Mouse (Mus musculus) R1 (cell line): ENCODE results near the gene Cox8b.

ENCODE experiments used
- DNase-seq: peaks from one replicate; pipeline ENCODE4 v3.0.0-alpha.2; 2018; ENCODE audit warnings: low read depth, low spot score

Gene Cox8b

GRCm38 (mm10) chr7:140874224-140874623 is 26.0 kb downstream of the Cox8b start:
- no peak for DNase-seq

GRCm38 (mm10) chr7:140864761-140865160 is 35.5 kb downstream of the Cox8b start:
- DNase-seq = no peak

DNA sequence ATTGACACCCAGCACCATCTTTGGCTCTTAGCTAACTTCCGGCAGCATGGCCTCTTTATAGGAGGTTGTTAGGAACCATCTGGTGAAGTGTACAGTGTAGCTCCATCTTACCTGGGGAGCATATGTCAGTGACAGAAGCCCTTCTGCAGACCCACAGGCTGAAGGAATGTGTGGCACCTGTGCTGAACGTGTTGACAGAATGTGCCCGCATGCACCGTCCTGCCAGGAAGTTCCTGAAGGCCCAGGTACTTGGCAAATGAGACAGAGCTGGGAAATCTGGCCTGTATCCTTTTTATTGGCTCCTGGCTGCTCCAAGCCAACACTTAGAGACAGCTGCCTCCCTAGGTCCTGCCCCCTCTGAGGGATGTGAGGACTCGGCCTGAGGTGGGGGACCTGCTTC is 39.5 kb downstream of the Cox8b start:
- DNase-seq = no peak

DNA sequence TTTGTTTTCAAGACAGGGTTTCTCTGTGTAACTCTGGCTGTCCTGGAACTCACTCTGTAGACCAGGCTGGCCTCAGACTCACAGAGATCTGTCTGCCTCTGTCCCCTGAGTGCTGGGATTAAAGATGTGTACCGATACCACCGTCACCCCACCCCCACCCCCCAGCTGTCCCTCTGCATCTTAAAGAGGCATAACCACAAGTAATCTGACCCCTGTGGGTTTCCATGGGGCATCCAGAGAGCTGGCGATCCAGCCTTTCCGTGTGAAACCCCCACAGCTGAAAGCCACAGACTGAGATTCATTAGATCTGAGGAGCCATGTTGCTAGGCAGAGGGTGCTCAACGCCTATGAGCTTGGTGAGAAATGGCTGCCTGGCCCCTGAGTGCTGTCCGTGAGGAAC is 40.2 kb downstream of the Cox8b start:
- no peak for DNase-seq

GRCm38 (mm10) chr7:140858746-140859145 is 41.5 kb downstream of the Cox8b start:
- no peak for DNase-seq

- DNase-seq = peak; percentile 33
These were observed 42.4 kb downstream of the Cox8b start, which contains the start of gene Bet1l for GRCm38 (mm10) chr7:140857550-140858505. TSS of gene Bet1l (minus strand) at chr7:140857577.

- peak; percentile 88 for DNase-seq
These were observed 43.3 kb downstream of the Cox8b start, which contains the start of gene Ric8a for GRCm38 (mm10) chr7:140856785-140857549. TSS of gene Ric8a (plus strand) at chr7:140856957.

- peak; percentile 99 for DNase-seq
These were observed 44.1 kb downstream of the Cox8b start, which contains the start of gene Gm45785 for GRCm38 (mm10) chr7:140855860-140856784. TSS of gene Gm45785 (minus strand) at chr7:140856331.

GRCm38 (mm10) chr7:140855181-140855580 is 45.1 kb downstream of the Cox8b start:
- no peak for DNase-seq

GRCm38 (mm10) chr7:140854483-140854882 is 45.8 kb downstream of the Cox8b start:
- no peak for DNase-seq

GRCm38 (mm10) chr7:140853386-140853785 is 46.9 kb downstream of the Cox8b start:
- peak; percentile 55 for DNase-seq

DNA sequence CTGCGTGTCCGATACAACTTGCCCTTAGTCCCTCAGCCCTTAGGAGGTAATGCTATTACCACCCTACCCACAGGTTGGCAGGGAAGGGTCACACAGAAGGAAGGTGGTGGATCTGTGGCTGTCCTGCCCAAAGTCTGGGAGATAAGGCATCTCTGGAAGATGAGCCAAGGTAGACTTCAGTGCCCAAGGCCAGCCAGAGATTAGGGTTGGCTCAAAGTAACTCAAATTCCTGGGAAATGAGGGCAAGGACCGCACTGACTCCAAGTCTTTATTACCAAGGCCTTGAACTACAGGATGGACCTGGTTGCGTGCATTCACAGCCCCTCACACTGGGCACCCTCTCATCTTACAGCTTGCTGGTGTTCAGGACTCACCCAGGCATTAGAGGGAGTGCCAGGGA is 48.3 kb downstream of the Cox8b start:
- no peak for DNase-seq
